Mouse (Mus musculus): ENCODE results near the gene Papolg. TPM values are rescaled to one million over a fixed set of nuclear protein-coding genes. Genes with fewer than 3 reads are reported as not detected.

Papolg gene
- polyA plus RNA-seq, 1 experiment from 2014 or later, result 26.7 TPM

Other genes with a start within 250 kb of the Papolg start
- 19.3 and 21.6 TPM in 2 replicates for gene Pus10, start 229.6 kb downstream of the Papolg start, polyA plus RNA-seq (2014; fragmentation: Nextera tagmentation; extraction: Ambion mirVana)
- 42.2 and 49.6 TPM in 2 replicates for gene Pex13, start 229.3 kb downstream of the Papolg start, polyA plus RNA-seq (2014; fragmentation: Nextera tagmentation; extraction: Ambion mirVana)
- 0.54 and 0.80 TPM in 2 replicates for gene Rel, start 124.3 kb downstream of the Papolg start, polyA plus RNA-seq (2014; fragmentation: Nextera tagmentation; extraction: Ambion mirVana)
- not detected in 2 replicates for gene A830031A19Rik, start 179.8 kb upstream of the Papolg start, polyA plus RNA-seq (2014; fragmentation: Nextera tagmentation; extraction: Ambion mirVana)
- gene Bcl11a, start 182.8 kb upstream of the Papolg start, polyA plus RNA-seq (2014; fragmentation: Nextera tagmentation; extraction: Ambion mirVana), result 66.6 and 71.7 TPM in 2 replicates

Data from hindbrain, embryonic 11.5 days (tissue).